Mouse (Mus musculus): ENCODE measurements around the gene 9030025P20Rik.
"Not testable (repeated sequence)": the region's sequence is repeated elsewhere in the genome, so short reads cannot be mapped to it uniquely, and the experiment has no call there.

The 9030025P20Rik gene

GRCm38 (mm10) chr17:14992522-14993138 is 14.4 kb downstream of the 9030025P20Rik start:
- not testable (repeated sequence) for DNase-seq

DNA sequence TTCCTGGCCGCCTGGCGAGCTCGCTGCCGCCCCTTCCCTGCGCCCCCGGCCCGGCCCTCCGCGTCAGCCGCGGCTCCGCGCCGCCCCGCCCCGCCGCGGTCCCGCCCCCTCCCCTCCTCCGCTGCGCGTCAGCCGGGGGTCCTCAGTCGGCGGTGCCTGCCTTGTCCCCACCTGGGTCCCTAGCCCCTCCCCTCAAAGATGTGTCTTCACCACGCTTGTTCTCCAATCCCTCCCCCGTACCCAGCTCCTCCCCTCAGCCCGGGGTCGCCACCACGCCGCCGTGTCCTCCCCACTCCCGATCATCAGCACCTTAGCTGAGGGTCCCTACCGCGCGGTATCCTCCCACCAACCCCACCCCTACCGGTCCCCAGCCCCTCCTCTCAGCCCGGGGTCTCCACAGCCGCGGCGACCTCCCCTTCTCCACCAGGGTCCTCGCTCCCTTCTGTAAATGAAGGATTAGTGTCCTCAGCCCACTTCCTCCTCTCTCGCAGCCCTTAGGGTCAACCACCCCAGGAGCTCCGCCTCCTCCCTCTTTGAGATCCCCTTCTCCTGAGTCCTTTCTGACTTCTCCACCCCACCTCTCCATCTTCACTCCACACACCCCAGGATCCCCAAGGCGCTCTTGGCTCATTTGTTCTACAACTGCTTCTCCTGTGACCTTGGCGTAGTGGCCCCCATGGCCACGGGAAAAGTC is 15.0 kb downstream of the 9030025P20Rik start:
- DNase-seq = not testable (repeated sequence)

GRCm38 (mm10) chr17:14994140-14994539 is 15.9 kb downstream of the 9030025P20Rik start:
- DNase-seq = not testable (repeated sequence)

GRCm38 (mm10) chr17:15000047-15000446 is 21.8 kb downstream of the 9030025P20Rik start:
- not testable (repeated sequence) for DNase-seq

DNA sequence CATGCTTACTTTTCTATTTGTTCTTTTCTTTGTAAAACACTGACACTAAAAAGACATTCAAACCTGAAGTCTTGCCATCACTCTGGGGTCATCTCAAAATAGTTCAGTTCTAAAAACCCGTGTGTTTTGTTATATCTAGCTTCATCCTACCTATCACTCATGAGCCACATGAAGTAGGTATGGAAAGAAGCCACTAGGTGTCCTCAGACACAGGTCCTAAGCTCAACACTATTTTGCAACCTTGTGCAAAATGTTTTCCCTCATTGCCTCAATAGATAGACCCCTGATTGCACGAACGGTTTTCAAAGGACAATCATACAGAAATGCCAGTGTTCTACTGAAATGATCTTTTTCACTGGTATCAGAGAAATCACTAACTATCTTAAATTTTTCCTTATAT is 30.8 kb downstream of the 9030025P20Rik start:
- not testable (repeated sequence) for DNase-seq

- not testable (repeated sequence) for DNase-seq
These were observed 31.6 kb downstream of the 9030025P20Rik start, which contains the start of gene Gm3435 for GRCm38 (mm10) chr17:15009706-15010413. Gm3435 (plus strand) TSS chr17:15010176.

DNA sequence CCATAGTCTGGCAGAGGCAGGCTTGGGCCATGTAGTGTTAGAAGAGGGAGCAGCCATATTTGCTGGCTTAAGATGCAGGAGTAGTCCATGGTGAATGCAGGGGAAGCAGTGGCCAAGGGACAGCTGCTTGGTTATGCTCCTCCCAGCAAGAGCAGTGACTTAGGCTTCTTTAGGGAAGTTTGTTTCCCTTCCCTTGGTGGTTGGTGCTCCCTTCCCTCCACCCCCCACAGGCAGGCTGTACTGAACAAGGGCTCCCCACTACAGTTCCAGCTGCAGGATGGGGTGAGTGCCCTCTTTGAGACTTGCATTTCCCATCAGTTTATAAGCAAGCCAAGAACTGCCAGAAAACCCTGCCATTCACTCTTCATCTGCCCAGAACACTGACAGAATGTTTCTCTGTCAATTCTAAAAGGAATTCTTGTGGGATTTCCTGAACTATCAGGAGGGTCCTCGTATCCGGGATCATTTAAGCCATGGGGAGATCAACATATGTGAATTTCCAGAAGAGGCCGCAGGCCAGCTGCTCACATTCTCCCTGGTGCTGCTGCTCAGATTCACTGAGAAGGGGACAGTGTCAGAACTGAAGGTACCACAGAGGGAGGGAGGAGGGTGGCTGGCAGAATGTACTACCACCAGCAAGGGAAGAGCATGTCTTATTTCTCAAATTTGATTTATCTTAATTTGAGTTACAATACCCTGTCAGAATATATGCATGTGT is 43.4 kb downstream of the 9030025P20Rik start:
- DNase-seq = peak; percentile 29

GRCm38 (mm10) chr17:15023878-15024492 is 45.7 kb downstream of the 9030025P20Rik start:
- not testable (repeated sequence) for DNase-seq

- not testable (repeated sequence) for DNase-seq
These were observed 46.4 kb downstream of the 9030025P20Rik start for GRCm38 (mm10) chr17:15024502-15025193.

DNA sequence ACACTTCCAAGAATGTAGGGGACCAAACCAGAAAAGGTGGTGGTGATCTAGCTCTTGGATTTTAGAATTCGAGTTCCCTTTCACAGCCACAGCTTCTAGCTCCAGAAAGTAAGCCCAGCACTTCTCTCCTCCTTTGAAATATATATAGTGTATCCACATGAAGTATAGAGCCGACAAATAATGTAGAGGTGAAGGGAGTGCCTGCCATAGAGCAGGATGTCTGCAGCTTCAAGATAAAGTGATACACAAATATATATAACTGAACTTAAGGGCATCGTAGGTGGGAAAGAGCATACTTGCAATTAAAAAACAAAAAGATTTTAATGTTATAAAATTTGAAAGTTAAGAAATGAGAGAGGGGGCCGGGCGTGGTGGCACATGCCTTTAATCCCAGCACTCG is 47.2 kb downstream of the 9030025P20Rik start:
- DNase-seq = not testable (repeated sequence)

DNA sequence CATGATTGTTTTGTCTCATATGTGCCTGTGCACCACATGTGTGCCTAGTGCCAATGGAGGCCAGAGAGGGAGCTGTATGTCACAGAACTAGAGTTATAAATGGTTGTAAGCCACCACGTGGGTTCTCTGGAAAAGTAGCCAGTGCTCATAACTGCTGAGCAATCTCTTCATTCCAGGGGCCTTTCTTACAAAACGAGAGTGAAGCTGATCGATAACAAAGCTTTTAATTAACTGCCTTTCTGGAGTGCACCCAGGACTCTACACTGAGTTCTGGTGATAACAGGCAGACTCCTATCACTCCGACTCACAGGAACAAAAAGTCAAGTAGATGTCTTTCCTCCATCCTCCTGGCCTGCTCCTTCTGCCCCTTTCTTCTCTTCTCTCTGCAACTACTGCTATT is 53.1 kb downstream of the 9030025P20Rik start:
- DNase-seq = not testable (repeated sequence)

GRCm38 (mm10) chr17:15040455-15040854 is 62.2 kb downstream of the 9030025P20Rik start:
- not testable (repeated sequence) for DNase-seq
